Mouse (Mus musculus) gastrocnemius, adult 8-10 months (tissue): ENCODE measurements at regions not wholly inside any gene's neighbourhood (a gene's known extent, or its start where the extent isn't known, plus 50 kb on each side); places are given as distances from the start of the nearest gene placed in this dataset.

Experiments
- DNase-seq, 2 experiments: peaks; one replicate each; pipeline ENCODE4 v3.0.0; 2022; ENCODE audit warnings: low spot score in 2 of 2

DNA sequence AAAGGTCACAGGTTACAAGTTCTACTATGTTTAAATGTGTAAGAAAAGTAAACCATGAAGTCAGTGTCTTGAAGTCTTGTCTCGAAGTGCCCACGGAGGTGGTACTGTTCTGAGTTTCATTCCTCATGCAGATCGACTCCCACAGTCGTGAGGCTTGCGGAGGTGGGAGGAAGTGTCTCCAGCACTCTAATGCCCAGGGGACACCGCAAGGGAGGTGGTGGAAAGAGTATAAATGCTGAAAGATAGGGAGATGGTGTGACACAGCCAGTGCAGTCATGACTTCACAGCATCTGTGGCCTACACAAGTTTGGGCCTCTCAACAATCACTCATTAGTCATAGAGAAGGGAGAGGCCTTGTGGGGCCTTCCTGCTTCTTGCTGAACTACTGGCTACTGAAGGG, 112.8 kb upstream of the Adra1d start:
- DNase-seq = no peak

DNA sequence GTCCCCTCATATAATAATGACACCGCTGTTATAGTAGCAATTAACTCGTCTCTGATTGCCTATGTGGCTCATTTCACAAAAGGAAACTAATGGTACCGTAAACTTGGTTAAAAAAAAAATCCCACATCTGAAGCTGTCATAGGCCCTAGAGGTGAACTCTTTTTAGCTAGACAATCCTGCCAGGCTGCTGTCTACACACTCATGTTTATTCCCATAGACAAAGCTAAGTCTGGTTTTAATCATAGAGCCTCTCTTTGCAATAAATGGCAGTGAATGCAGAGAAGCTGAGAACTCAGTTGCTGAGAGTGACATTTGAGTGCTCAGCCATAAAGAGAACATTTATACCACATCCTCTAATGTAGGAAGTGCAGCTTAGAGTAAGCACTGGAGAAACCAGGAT, 111.3 kb upstream of the Adra1d start:
- no peak for DNase-seq

DNA sequence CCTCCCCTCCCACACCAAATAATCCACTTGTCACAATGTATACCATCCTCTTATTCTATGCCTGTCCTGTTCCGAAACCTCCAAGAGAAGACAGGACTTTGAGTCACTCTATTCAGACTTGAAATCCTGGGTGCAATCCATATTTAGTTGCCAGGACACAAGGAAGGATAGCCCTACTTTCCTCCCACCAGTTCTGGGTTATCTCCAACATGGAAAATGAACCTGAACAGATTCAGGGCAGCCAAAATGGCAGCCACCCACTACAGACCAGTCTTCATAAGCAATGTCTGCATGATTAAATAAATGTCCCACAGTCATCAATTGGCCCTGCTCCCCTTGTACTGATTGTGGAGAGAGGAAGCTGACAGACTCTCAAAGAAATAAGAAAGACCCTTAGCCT, 110.6 kb upstream of the Adra1d start:
- no peak for DNase-seq

DNA sequence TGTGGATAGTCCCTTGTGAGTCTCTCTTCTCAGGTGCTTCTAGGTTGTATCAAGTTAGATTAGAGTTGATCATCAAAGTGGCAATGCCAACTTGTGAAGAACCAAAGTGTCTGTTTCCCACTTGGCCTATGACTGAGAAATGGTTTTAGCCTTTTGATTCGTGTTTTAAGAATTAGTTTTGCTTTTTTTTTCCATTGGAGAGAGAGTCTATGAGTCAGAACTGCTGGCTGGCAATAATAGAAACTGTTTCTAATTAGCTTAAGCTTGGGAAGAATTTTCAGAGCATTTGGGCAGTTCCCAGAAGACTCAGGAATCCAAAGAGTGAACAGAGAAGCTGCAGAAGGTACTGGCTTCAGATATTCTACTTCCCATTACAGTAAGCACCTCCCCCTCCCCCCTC, 110.1 kb upstream of the Adra1d start:
- DNase-seq = no peak

DNA sequence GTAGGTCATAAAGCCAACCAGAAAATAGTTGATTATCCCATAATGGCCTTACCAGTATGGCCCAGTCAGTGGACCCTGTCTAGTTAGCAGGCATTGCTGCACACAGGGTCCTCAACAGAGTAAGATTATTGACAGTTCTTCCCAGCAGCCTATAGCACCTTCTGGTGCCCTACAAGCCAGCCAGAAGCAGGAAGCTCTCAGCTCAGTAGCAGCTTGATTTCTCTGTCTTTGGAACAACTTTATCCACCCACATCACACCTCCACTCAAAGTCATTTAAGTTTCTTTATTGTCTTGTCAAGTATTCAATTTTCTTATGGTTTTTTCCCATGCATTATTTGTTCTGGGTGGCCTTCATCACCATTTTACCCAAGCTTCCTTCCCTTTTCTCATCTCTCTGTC, 108.8 kb upstream of the Adra1d start:
- no peak for DNase-seq

DNA sequence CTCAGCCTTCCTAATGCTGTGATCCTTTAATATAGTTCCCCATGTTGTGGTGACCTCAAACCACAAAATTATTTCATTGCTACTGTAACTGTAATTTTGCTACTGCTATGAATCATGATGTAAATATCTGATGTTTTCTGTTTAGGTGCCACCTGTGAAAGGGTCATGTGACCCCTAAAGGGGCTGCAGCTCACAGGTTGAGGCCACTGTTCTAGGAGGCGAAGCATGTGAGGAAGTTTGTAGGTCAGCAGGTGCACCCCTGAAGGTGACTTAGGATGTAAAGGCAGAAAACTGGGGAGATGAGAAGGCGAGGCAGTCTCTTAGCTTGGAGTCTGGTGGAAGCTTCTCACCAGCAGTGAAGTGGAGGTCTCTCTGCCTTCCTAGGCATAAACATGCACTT, 105.8 kb upstream of the Adra1d start:
- DNase-seq = no peak

DNA sequence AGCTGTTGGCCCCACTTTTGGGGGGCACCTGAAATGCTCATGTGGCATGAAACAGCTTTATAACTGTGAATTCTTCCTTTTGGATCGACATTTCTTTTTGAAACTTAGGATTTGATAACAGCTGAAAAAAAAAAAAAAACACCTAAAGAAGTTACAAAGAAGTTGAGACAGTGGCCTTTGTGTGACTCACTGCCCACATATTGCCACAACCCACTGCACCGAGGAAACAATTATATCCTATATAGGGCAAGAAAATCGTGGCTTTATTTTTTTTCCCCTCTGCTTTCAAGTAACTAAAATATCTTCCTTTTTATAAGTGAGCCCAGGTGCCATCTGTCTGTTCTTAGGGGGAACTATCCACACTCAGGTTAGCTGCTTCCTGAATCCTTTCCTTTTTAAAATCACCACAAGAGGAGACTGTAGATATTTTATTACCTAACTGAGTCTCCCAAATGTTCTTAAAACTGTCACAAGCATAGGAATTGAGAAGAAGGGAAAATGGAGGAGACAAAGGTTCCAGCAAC, 104.8 kb upstream of the Adra1d start:
- no peak for DNase-seq

DNA sequence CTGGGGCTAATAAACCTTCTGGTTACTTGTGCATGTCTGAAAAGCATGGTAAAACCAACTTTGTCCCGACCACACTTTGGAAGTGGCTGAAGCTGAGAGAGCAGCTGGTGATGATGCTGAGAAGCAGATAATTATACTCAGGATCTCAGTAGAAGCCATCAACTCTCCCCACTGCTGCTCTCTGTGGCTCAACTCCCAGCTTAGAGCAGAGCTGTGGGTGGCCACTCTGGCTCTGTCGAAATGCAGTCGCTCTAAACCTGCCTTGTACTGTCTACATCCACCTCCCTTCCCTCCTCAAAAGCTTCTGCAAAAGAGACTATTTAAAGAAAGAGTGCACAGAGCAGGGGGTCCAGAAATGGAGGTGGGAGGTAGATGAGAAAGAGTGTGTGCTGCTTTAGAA, 102.5 kb upstream of the Adra1d start:
- no peak for DNase-seq

DNA sequence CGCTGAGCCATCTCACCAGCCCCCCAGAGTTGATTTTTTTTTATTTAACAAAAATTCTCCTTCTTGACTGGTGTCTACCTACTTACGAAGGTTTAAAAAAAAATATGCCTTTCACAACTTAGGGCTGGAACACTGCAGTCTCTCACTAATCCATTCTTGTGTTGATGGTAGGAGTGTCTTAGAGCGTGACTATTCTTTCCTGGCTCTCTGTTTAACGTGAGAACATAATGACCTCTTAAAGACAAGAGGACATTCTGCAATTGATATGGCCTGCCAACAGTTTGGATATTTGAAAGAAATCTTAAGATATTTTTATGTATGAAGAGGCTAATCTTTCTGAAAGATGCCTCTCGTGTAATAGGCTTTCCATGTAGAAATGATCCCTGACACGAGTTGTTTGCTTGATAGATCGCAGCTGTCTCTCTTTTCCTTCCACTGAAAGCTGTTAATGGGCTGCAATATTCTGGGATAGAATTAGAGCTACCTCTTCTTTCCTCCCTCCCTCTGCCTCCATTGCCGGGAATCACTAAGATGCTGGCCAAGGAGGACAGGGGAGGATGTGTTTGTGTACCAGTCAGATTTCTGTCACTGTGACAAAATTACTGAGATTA, 101.2 kb upstream of the Adra1d start:
- DNase-seq = no peak

DNA sequence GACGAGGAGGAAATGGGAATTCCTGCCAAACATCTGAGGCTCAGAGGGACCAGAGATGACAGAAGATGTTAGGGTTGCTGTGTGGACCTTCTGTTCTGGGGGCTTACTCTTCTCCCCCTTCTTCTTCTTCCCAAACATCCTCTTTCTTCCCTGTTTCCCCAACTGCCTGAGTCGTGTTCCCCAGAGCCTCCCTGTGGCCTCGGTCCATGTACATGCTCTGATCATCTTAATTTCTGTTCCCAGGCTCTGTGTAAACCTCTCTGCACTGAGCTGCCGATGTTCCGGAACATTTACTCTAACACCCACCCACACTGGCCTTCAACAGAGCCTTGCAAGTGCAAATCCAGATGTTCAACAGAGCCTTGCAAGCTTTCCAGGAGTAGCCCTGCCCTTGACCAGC, 90.1 kb upstream of the Adra1d start:
- DNase-seq = peak; percentile 33 to 38

DNA sequence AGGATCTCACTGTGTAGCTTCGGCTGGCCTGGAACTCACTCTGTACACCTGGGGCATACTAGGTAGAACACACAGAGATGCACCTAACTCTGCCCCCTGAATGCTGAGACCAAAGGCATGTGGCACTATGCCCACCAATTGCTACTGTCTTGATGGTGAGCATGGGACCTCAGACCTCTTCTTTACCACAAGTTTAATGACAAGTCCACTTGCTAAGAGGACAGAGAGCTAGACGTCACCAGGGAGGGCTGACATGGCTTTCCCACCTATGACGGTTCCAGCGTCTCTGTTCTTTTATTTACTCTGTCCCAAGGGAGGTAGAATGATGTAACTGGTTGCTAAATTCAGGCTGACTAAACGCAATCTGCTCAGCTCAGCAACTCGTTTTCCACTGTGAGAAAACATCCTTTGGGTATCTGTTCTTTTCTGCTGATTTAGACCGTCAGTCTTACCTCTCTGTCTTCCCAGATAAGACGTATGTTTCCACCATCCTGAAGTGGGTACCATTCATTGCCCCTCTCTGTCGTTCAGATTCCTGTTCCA, 88.6 kb upstream of the Adra1d start:
- DNase-seq = no peak

DNA sequence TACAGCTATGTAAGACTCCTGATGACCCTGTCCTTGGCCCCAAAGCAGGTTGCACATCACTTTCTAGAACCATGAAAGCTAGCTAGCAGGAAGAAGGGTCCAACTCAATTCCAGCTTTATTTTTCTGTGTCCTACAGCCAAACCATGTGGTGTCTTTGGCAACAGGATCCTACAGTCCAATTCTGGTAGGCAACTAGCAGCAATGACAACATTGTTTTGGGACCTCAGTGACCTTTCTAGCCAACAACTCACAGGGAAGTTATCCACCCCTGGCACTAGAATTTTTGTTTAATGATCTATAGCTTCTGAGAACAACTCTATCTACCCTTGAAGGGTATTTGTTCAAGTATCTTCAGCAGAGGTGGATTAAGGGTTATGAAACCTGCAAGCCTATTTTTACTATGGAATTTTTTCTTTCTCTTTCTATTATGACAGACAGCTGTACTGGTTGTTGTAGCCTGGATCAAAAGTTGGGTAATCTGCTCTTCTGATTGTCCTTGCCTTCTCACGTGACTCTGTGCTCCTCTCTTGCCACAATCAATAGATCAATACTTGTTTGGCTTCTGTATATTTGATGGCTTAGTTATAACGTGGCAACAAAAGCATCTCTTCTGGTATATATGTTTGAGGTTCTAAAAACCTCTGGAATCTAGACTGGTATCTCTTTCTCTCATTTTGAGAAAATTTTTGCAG, 82.2 kb upstream of the Adra1d start:
- DNase-seq = no peak

DNA sequence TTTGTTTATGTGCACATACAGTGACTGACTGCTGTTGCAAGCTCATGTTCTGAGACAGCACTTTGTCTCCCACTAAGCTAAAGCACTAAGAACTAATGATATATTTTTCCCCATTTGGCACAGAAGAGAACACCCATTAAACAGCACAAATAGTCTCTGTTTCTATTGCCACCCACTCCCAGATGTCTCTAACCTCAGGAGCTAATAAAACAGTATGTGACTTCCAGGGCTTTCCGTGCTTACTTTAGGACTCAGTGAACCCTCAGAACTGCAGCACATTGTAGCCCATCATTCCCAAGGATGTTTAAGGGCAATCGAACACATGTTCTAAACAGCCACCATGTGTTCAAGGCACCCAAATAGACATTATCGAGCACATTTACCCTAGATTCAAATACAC, 80.4 kb upstream of the Adra1d start:
- DNase-seq = no peak

DNA sequence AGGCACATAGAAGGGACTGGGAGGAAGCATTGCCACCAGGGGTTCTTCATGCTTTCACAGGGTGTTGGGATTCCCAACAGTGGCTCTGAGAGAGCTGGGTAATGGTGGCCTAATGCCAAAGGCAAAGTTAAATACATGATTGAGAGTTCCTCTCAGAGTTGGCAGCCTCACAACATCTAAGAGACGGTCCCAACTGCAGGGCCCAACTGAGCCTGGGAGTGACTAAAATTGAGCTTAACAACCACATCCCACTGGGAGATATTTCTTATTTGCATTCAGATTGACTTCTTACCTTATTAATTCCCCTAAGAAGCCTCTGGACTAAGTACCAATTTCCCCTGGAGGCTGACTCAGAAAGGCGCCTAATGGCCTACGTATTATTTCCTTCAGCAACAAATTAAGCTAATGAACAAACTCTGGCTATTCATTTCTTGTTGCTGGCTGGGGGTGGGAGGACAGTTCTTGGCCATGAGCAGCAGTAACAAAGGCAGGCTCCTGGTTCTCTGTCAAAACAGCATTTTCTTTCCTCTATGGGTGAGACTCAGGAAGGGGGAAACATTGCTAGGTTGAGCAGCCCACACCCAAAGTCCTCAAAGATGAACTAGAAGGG, 77.0 kb upstream of the Adra1d start:
- DNase-seq = no peak

DNA sequence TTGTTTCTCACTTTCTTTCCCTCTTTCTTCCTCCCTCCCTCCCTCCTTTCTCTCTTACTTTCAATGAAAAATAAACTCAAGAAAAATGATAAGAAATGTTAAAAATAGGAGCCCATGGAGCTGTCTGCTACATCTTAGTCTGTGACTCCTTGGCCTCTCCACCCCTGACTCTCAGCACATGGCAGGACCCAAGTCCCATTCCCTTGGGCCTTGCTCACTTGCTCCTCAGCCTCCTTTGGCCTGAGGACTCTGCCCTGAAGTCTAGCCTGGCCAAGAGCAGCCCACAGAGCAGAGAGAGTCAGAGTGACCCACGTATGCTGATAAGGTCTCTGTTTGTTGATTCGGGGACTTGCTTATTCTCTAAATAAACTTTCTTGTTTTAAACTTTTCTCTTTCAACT, 73.7 kb upstream of the Adra1d start:
- DNase-seq = no peak

DNA sequence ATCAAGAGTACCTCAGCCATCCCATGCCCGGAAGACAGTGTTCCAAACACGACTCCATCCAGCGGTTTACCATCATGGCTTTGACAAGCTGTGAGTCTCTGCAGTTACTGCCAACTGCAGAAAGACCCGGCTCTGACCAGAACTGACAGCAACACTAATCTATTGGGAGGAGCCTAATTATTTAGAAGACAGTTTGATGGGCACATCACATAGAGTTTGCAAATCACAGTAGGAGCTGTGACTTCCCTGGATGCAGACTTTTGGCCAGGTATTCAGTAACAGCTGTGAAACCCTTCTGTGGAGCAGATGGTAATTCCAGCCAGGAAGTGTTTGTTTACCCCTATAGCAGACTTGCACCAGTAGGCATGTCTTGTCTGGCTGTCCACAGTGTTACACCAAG, 55.8 kb upstream of the Adra1d start:
- no peak for DNase-seq

DNA sequence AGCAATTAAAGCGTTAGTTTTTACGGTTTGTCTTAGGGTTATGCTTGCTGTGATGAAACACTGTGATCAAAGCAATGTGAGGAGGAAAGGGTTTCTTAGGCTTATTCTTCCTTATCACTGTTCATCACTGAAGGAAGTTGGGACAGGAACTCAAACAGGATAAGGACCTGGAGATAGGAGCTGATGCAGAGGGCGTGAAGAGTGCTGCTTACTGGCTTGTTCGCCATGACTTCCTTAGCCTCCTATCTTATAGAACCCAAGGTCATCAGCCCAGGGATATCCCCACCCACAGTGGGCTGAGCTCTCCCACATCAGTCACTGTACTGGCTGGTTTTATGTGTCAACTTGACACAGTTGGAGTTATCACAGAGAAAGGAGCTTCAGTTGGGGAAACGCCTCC, 50.4 kb upstream of the Adra1d start:
- DNase-seq = no peak
